Mouse (Mus musculus) stomach, postnatal 0 days (tissue): Measurements from ENCODE around the gene Sspn. TPM values are rescaled to one million over a fixed set of nuclear protein-coding genes. Genes with fewer than 3 reads are reported as not detected.

Experiments used
- ATAC-seq: fragments of 200-750 bp; cut with Nextera tagmentation; 2 replicates; pipeline ENCODE4 v1.8.0; 2017; ENCODE audit not compliant: low FRiP score, low TSS enrichment
- DNase-seq: peaks from one replicate; pipeline ENCODE4 v3.0.0-alpha.2; 2016; ENCODE audit warnings: low spot score
- H3K27ac ChIP-seq: fragments of 300-500 bp; sonication (generic); replicated peaks from 2 replicates; pipeline ENCODE4 v1.5.1; 2014; ENCODE audit warnings: mild to moderate bottlenecking, control low read depth
- H3K27me3 ChIP-seq: fragments of 300-500 bp; sonication (generic); 2 replicates; pipeline ENCODE4 v1.6.1; 2014; ENCODE audit warnings: low read length; ENCODE audit not compliant: control insufficient read depth, insufficient read depth
- H3K36me3 ChIP-seq: fragments of 300-500 bp; sonication (generic); 2 replicates; pipeline ENCODE4 v1.6.1; 2014; ENCODE audit warnings: low read length, mixed read lengths; ENCODE audit not compliant: control insufficient read depth, insufficient read depth
- H3K4me1 ChIP-seq: fragments of 300-500 bp; sonication (generic); replicated peaks from 2 replicates; pipeline ENCODE4 v1.6.1; 2014; ENCODE audit warnings: antibody characterized with exemption; ENCODE audit not compliant: control insufficient read depth, insufficient read depth
- H3K4me2 ChIP-seq: fragments of 300-500 bp; sonication (generic); replicated peaks from 2 replicates; pipeline ENCODE4 v1.6.1; 2014; ENCODE audit warnings: low read depth, mild to moderate bottlenecking, control low read depth, moderate library complexity
- H3K4me3 ChIP-seq: fragments of 300-500 bp; sonication (generic); 2 replicates; pipeline ENCODE4 v1.5.1; 2014; ENCODE audit warnings: low read depth, low read length, control low read depth
- H3K9ac ChIP-seq: fragments of 300-500 bp; sonication (generic); 2 replicates; pipeline ENCODE4 v1.6.1; 2014; ENCODE audit warnings: mild to moderate bottlenecking, low read length, control low read depth, mixed read lengths
- H3K9me3 ChIP-seq: fragments of 300-500 bp; sonication (generic); 2 replicates; pipeline ENCODE4 v1.6.1; 2016; ENCODE audit warnings: low read length; ENCODE audit not compliant: control insufficient read depth
- CTCF ChIP-seq: IDR thresholded peaks from 2 replicates; pipeline ENCODE4 v1.5.1; 2016; ENCODE audit warnings: antibody characterized with exemption, low read depth, mild to moderate bottlenecking, moderate library complexity
- EP300 ChIP-seq: optimal IDR thresholded peaks from 2 replicates; pipeline ENCODE3; 2016; ENCODE audit warnings: antibody characterized with exemption
- WGBS: fragments of 180-500 bp; shearing (Covaris S2); extraction: QIAGEN DNeasy Blood & Tissue Kit; methylation state at CpG from one replicate; pipeline ENCODE4 v1.1.7; 2014; 5-methylcytosine and 5-hydroxymethylcytosine counted together
- polyA plus RNA-seq: library from polyadenylated mRNA; unstranded; fragments of >200 nt; fragmentation: Nextera tagmentation; extraction: Ambion mirVana; gene quantifications from 2 replicates; pipeline ENCODE4 v1.2.1, GENCODE M21; 2015

Gene Sspn
- polyA plus RNA-seq, 1 experiment from 2014 or later, result 8.0 TPM

DNA sequence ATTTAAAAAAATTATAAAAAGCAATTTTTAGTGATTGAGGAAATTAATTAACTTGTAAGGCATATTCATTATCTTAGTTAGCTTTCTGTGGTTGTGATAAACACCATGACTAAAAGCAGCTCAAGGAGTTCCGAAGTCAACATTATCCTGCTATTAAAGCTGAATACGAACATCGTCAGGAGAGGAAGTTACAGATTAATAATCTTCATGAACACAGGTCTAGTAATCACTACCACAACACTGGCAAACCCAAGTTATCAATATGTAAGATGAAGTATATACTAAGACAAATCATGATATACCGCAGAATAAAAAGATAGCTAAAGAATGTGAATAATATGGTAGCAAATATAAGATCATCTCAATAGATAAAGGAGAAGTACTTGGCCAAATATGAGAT, 50.9 kb downstream of the Sspn start:
- H3K9me3 ChIP-seq, result no peaks in the 10 kb centered on the region
- WGBS, result 90% methylated on average over 4 of the region's 4 CpGs
- no peak for DNase-seq
- no peak overlapping the region for H3K4me2 ChIP-seq
- H3K27ac ChIP-seq, result no peak overlapping the region
- no peak overlapping the region for H3K9ac ChIP-seq
- no peak overlapping the region for H3K4me3 ChIP-seq
- no peak for ATAC-seq
- no peaks in the 10 kb centered on the region for H3K4me1 ChIP-seq
- TF ChIP-seq CTCF, result no peak
- TF ChIP-seq EP300, result no peak
- H3K36me3 ChIP-seq, result no peaks in the 10 kb centered on the region
- H3K27me3 ChIP-seq, result no peaks in the 10 kb centered on the region

DNA sequence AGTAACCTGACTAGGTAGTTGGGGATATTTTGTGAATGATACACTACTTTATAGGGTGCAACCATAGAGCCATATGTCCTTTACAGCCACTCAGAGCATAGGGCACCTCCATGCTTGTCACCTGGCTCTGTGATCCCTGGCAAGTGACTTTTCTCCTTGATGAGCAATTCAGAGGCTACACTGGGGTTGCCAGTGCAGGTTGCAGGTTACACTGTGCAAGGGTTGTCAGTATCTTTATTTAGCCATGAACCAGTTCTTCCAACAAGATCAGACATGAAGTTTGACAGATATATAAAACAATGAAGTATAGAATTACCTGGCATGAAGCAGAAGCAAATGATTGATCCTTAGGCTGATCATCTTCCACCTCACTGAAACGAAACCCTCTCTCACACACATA, 59.1 kb downstream of the Sspn start:
- Histone ChIP-seq H3K36me3 (no peaks in the 10 kb centered on the region), H3K4me2 (no peak overlapping the region), H3K4me3 (no peak overlapping the region), H3K27me3 (no peaks in the 10 kb centered on the region), H3K27ac (no peak overlapping the region), H3K9me3 (no peaks in the 10 kb centered on the region), H3K9ac (no peak overlapping the region), H3K4me1 (no peaks in the 10 kb centered on the region)
- ATAC-seq (no peak), DNase-seq (no peak)
- 48% methylated on average over 1 of the region's 1 CpGs for WGBS
- no peak for TF ChIP-seq EP300
- no peak for TF ChIP-seq CTCF

DNA sequence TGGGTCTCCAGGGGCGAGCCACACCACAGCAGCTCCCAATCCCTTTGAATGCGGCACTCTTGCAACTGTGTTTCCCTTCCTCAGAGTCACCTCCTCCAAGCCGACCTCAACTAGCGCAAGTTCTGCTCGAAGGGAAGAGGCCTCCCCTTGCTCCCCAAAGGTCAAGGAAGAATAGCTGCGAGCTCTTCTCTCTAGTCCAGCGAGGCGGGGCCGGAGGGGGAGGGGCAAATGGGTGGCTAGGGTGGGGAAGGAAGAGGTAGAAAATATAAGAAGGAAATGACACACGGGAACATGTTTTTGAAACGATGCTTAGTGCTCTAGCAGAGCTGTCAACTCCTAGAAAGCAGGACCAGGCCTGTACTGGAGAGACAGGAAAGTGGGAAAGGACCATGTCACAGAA, 61.1 kb downstream of the Sspn start:
- DNase-seq, result no peak
- Histone ChIP-seq H3K9ac (no peak overlapping the region), H3K4me1 (no peaks in the 10 kb centered on the region), H3K27me3 (no peaks in the 10 kb centered on the region), H3K4me3 (no peak overlapping the region), H3K27ac (no peak overlapping the region), H3K4me2 (no peak overlapping the region), H3K9me3 (no peaks in the 10 kb centered on the region), H3K36me3 (no peaks in the 10 kb centered on the region)
- TF ChIP-seq CTCF (no peak), EP300 (no peak)
- 73% methylated on average over 11 of the region's 11 CpGs for WGBS
- no peak for ATAC-seq

DNA sequence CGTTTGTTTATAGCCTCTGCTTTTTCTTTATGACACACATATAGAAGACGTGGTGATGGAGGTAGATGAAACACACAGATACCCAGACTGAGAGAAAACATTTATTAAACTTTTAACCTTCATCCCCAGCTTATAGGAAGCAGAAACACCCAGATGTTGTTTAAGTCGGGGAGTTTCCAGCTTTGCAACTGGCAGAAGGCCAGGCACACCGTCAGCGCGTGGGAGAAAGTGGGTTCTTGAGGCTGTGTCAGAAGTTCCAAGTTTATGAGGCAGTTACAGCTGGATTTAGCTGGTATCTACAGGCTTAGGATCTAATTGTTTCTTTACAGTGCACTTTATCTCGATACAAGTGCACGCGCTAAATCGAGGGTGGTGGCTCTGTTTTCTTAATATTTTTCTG, 61.5 kb downstream of the Sspn start:
- Histone ChIP-seq H3K9ac (no peak overlapping the region), H3K4me3 (no peak overlapping the region), H3K9me3 (no peaks in the 10 kb centered on the region), H3K27ac (no peak overlapping the region), H3K27me3 (no peaks in the 10 kb centered on the region), H3K36me3 (no peaks in the 10 kb centered on the region), H3K4me1 (no peaks in the 10 kb centered on the region), H3K4me2 (no peak overlapping the region)
- no peak for TF ChIP-seq EP300
- no peak for TF ChIP-seq CTCF
- ATAC-seq (no peak), DNase-seq (peak; percentile 48)
- WGBS, result 25% methylated on average over 10 of the region's 10 CpGs

DNA sequence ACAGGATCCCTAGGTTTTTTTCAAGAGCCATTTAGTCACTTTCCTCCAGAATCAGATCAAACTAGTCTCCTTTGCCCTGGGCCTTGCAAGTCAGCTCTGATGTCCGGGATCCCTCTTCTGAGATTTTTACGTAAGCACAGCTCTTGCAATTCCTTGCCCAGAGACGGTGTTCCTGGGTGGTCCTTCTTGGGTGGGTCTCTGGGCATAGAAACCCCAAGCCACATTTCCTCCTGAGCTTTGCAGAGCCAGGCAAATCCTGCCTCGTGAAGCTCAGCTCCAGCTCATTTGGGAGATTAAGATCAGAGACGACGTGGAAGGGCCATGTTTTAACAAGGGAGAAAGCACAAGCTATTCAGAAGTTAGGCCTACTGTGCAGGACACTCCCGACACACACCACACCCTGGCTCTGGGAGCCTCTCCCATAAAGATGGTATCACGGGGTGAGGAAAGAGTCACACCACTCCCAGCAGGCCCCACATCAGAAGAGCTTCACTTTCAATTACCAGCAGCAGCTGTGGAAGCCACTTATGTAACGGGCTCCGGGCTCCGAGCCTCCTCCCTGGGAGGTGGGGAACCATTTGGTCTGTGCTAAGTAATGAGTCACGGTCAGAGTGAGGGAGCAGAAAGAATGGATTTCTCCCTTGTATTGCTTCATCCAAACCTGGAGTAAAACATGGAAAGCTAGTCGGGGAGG, 67.0 kb downstream of the Sspn start:
- Histone ChIP-seq H3K4me3 (no peak overlapping the region), H3K4me2 (no peak overlapping the region), H3K4me1 (no peaks in the 10 kb centered on the region), H3K27ac (peak overlapping the region; percentile 58), H3K9me3 (no peaks in the 10 kb centered on the region), H3K36me3 (no peaks in the 10 kb centered on the region), H3K27me3 (no peaks in the 10 kb centered on the region), H3K9ac (no peak overlapping the region)
- DNase-seq (peak; percentile 23), ATAC-seq (peak; percentile 91)
- TF ChIP-seq CTCF (no peak), EP300 (no peak)
- WGBS, result 23% methylated on average over 13 of the region's 13 CpGs

DNA sequence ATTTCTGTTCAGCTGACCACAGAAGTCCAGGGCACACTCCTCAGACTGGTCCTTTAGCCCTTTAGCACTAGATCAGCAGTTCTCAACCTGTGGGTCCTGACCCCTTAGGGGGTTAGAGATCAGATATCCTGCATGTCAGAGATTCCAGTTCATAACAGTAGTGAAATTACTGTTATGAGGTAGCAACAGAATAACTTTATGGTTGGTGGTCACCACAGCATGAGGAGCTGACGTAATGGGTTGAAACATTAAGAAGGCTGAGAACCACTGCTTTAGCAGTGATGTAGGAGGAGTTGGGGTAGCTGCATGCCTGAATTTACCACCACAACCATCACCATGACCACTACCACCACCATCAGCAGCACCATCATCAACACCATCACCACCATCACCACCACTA, 69.3 kb downstream of the Sspn start:
- Histone ChIP-seq H3K27ac (no peak overlapping the region), H3K9ac (no peak overlapping the region), H3K36me3 (no peaks in the 10 kb centered on the region), H3K4me1 (no peaks in the 10 kb centered on the region), H3K9me3 (no peaks in the 10 kb centered on the region), H3K4me2 (no peak overlapping the region), H3K27me3 (no peaks in the 10 kb centered on the region), H3K4me3 (no peak overlapping the region)
- WGBS, result 100% methylated on average over 1 of the region's 1 CpGs
- DNase-seq (no peak), ATAC-seq (no peak)
- TF ChIP-seq EP300, result no peak
- TF ChIP-seq CTCF, result no peak
